In genomic region chr2:49570778-49571101, GRCm38 (mm10) we compare ENCODE assay signal across 12 mouse cellular contexts. TPM values are rescaled to one million over a fixed set of nuclear protein-coding genes. Genes with fewer than 3 reads are reported as not detected.
DNase-seq lines count a peak whose midpoint lies in the region; ATAC-seq lines count a peak whose summit lies in the region.
"Had no signal": no experiment of that assay in that cellular context is flagged by ENCODE, and none has a peak within 500 bp of the region (broad histone marks: within the 10 kb centered on the region; RNA-seq: fewer than 3 reads in every experiment).

No protein-coding gene starts in this region.

- H3K27ac ChIP-seq in heart, embryonic 10.5 days = 0 out of 2 replicates have a peak overlapping the region, but pooled peaks have one; percentile 22
- H3K27ac ChIP-seq in midbrain, embryonic 12.5 days (replicated peaks) = no peak overlapping the region
- no peak overlapping the region for H3K27ac ChIP-seq in midbrain, embryonic 10.5 days (replicated peaks)
- H3K27ac ChIP-seq in hindbrain, embryonic 16.5 days (ENCODE audit: low read depth, low read length) = no peak overlapping the region
- no peak overlapping the region for H3K27ac ChIP-seq in neural tube, embryonic 14.5 days (ENCODE audit: low read depth, low read length)
- H3K27ac ChIP-seq: liver, embryonic 13.5 days had no signal

- H3K4me1 ChIP-seq in heart, embryonic 10.5 days = peaks cover 24% of the 10 kb centered on the region
- peaks cover 37% of the 10 kb centered on the region for H3K4me1 ChIP-seq in midbrain, embryonic 12.5 days
- H3K4me1 ChIP-seq in midbrain, embryonic 10.5 days = peaks cover 25% of the 10 kb centered on the region
- H3K4me1 ChIP-seq in hindbrain, embryonic 16.5 days (ENCODE audit: control insufficient read depth, insufficient read depth, low read depth, low read length) = peaks cover 12% of the 10 kb centered on the region
- peaks cover 13% of the 10 kb centered on the region; the same call in 1 of the 2 replicates for H3K4me1 ChIP-seq in neural tube, embryonic 14.5 days (ENCODE audit: control insufficient read depth, insufficient read depth, low read length)
- H3K4me1 ChIP-seq: liver, embryonic 13.5 days; megakaryocyte, embryonic 14.5 days had no signal

- peak; percentile 41 for ATAC-seq in midbrain, embryonic 12.5 days (ENCODE audit: low FRiP score, low read depth)
- peak; percentile 18; the same call in 1 of the 2 replicates for ATAC-seq in hindbrain, embryonic 16.5 days
- ATAC-seq in neural tube, embryonic 14.5 days (ENCODE audit: low read depth) = peak; percentile 18; the same call in 1 of the 2 replicates
- ATAC-seq in CD4-positive, CD25-positive, alpha-beta regulatory T cell, adult 4 months = no peak

- 50% methylated on average over 6 of the region's 6 CpGs for WGBS in heart, embryonic 10.5 days
- 57% methylated on average over 6 of the region's 6 CpGs for WGBS in midbrain, embryonic 12.5 days
- 57% methylated on average over 6 of the region's 6 CpGs for WGBS in midbrain, embryonic 10.5 days
- WGBS in hindbrain, embryonic 16.5 days = 63% methylated on average over 6 of the region's 6 CpGs
- 50% methylated on average over 6 of the region's 6 CpGs for WGBS in neural tube, embryonic 14.5 days

- DNase-seq in heart, embryonic 10.5 days (ENCODE audit: low spot score) = no peak
- DNase-seq in heart, adult 8-10 months (ENCODE audit: low spot score) = no peak
- no peak for DNase-seq in midbrain, embryonic 10.5 days (ENCODE audit: low spot score)
- no peak for DNase-seq in thymus, postnatal 4 days
- DNase-seq: adrenal gland, postnatal 25 days; cerebellum, adult 9-10 months; liver, embryonic 13.5 days had no signal

- no peak overlapping the region for H3K4me2 ChIP-seq in midbrain, embryonic 12.5 days (replicated peaks)
- H3K4me2 ChIP-seq in hindbrain, embryonic 16.5 days (ENCODE audit: low read length) = no peak overlapping the region
- no peak overlapping the region for H3K4me2 ChIP-seq in neural tube, embryonic 14.5 days (ENCODE audit: low read depth, low read length)
- H3K4me2 ChIP-seq: liver, embryonic 13.5 days had no signal

- no peak overlapping the region for H3K4me3 ChIP-seq in heart, embryonic 10.5 days
- no peak overlapping the region for H3K4me3 ChIP-seq in midbrain, embryonic 12.5 days
- H3K4me3 ChIP-seq in midbrain, embryonic 10.5 days = no peak overlapping the region
- no peak overlapping the region for H3K4me3 ChIP-seq in hindbrain, embryonic 16.5 days (ENCODE audit: low read length)
- no peak overlapping the region for H3K4me3 ChIP-seq in neural tube, embryonic 14.5 days (ENCODE audit: low read depth, low read length)
- H3K4me3 ChIP-seq: liver, embryonic 13.5 days; megakaryocyte, embryonic 14.5 days had no signal

- no peaks in the 10 kb centered on the region for H3K27me3 ChIP-seq in heart, embryonic 10.5 days (ENCODE audit: insufficient read depth, poor library complexity, severe bottlenecking)
- H3K27me3 ChIP-seq in midbrain, embryonic 12.5 days = no peaks in the 10 kb centered on the region
- no peaks in the 10 kb centered on the region for H3K27me3 ChIP-seq in midbrain, embryonic 10.5 days (ENCODE audit: low read depth, poor library complexity, severe bottlenecking)
- H3K27me3 ChIP-seq in hindbrain, embryonic 16.5 days (replicated peaks; ENCODE audit: control insufficient read depth, insufficient read depth, low read length) = no peaks in the 10 kb centered on the region
- H3K27me3 ChIP-seq in neural tube, embryonic 14.5 days (ENCODE audit: control insufficient read depth, insufficient read depth, low read length) = no peaks in the 10 kb centered on the region
- H3K27me3 ChIP-seq: liver, embryonic 13.5 days; megakaryocyte, embryonic 14.5 days had no signal

- H3K9me3 ChIP-seq in heart, embryonic 10.5 days = no peaks in the 10 kb centered on the region
- H3K9me3 ChIP-seq in midbrain, embryonic 12.5 days = no peaks in the 10 kb centered on the region
- H3K9me3 ChIP-seq in midbrain, embryonic 10.5 days (replicated peaks) = no peaks in the 10 kb centered on the region
- no peaks in the 10 kb centered on the region for H3K9me3 ChIP-seq in hindbrain, embryonic 16.5 days (ENCODE audit: control insufficient read depth, low read length)
- no peaks in the 10 kb centered on the region for H3K9me3 ChIP-seq in neural tube, embryonic 14.5 days (ENCODE audit: control insufficient read depth, low read length)
- H3K9me3 ChIP-seq: liver, embryonic 13.5 days had no signal

- H3K36me3 ChIP-seq in heart, embryonic 10.5 days = no peaks in the 10 kb centered on the region
- no peaks in the 10 kb centered on the region for H3K36me3 ChIP-seq in midbrain, embryonic 12.5 days
- no peaks in the 10 kb centered on the region for H3K36me3 ChIP-seq in midbrain, embryonic 10.5 days
- H3K36me3 ChIP-seq in hindbrain, embryonic 16.5 days (ENCODE audit: control insufficient read depth, insufficient read depth, low read length) = no peaks in the 10 kb centered on the region
- no peaks in the 10 kb centered on the region for H3K36me3 ChIP-seq in neural tube, embryonic 14.5 days (ENCODE audit: control insufficient read depth, insufficient read depth, low read length)
- H3K36me3 ChIP-seq: liver, embryonic 13.5 days had no signal

- H3K9ac ChIP-seq in midbrain, embryonic 12.5 days (replicated peaks) = no peak overlapping the region
- no peak overlapping the region for H3K9ac ChIP-seq in hindbrain, embryonic 16.5 days (ENCODE audit: low read depth, low read length)
- no peak overlapping the region for H3K9ac ChIP-seq in neural tube, embryonic 14.5 days (replicated peaks; ENCODE audit: low read depth, low read length)
- H3K9ac ChIP-seq: liver, embryonic 13.5 days had no signal

RNA-seq across cellular contexts. Expression of gene Kif5c, which starts 48.4 kb away (rescaled TPM):
- polyA plus RNA-seq in heart, embryonic 10.5 days (2016; fragmentation: Nextera tagmentation; extraction: Ambion mirVana) = 1.7 and 4.3 TPM in 2 replicates
- total RNA-seq in heart, adult 8-10 months (2022) = 1 to 10 TPM; 1.1 to 1.5 (median 1.3) TPM
- 131 and 149 TPM in 2 replicates for polyA plus RNA-seq in midbrain, embryonic 12.5 days (2016; fragmentation: Nextera tagmentation; extraction: Ambion mirVana)
- polyA plus RNA-seq in midbrain, embryonic 10.5 days (2016; fragmentation: Nextera tagmentation; extraction: Ambion mirVana) = 37.3 and 59.0 TPM in 2 replicates
- 168 and 173 TPM in 2 replicates for polyA plus RNA-seq in hindbrain, embryonic 16.5 days (2015; fragmentation: Nextera tagmentation; extraction: Ambion mirVana)
- 218 and 254 TPM in 2 replicates for polyA plus RNA-seq in neural tube, embryonic 14.5 days (2014; fragmentation: Nextera tagmentation; extraction: Ambion mirVana)
- 1 to 10 TPM; 2.0 to 2.1 TPM for polyA plus RNA-seq in CD4-positive, CD25-positive, alpha-beta regulatory T cell, adult 4 months (2017; shearing (Covaris generic))
